Mouse (Mus musculus): ENCODE data around the gene Sept8.
A peak's percentile ranks its signal among the peaks of the same experiment; 100 is the strongest.

Gene Sept8

GRCm38 (mm10) chr11:53585510-53585909 lies 66.5 kb downstream of the Sept8 start:
- no peak for DNase-seq

- DNase-seq, result no peak
Observed at GRCm38 (mm10) chr11:53588279-53588678, 69.2 kb downstream of the Sept8 start.

GRCm38 (mm10) chr11:53590368-53590768 lies 71.3 kb downstream of the Sept8 start:
- DNase-seq, result peak; percentile 24 to 27

GRCm38 (mm10) chr11:53591116-53591515 lies 72.1 kb downstream of the Sept8 start:
- no peak for DNase-seq
